Comparison of ENCODE assay signal across 9 mouse cellular contexts in the genomic region with DNA sequence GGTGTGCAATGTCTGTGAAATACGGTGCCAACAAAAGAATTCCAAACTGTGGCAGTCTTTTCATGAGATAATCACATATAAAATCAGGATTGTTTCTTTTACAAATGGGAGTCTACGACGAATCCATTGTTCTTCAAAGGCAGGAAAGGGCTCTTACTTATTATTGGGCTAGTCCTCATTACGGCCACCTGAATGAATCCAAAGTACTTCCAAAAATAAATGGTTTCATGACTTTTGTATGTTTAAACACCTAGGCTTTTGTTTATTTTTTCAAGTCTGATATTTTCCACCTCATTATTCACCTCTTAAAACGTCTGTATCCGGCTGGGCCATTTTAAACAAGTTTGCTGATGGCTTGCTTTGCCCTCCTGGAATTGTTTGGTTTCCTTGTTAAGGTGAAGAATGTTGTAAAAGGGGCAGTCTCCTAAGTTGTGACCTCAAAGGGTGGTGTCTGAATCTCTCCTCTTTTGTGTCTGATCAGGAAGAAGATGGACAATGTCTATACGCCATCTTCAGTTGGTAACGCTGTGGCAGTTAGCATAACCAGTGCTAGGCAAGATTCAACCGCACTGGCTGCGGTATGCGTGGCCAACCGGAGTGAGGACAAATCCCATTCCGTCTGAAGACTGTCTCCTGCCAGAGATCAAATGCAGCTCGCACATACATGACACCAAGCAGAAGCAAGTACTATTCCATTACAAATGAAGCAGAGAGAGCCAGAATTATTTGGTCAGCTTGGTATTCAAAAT.
DNase-seq lines count a peak whose midpoint lies in the region; ATAC-seq and TF ChIP-seq lines count a peak whose summit lies in the region.
"Had no signal": no experiment of that assay in that cellular context is flagged by ENCODE, and none has a peak within 500 bp of the region (broad histone marks: within the 10 kb centered on the region; RNA-seq: fewer than 3 reads in every experiment).

No protein-coding gene starts in this region.

- WGBS in forebrain, embryonic 13.5 days = 16% methylated on average over 14 of the region's 14 CpGs
- WGBS in limb, embryonic 12.5 days = 36% methylated on average over 14 of the region's 14 CpGs
- 35% methylated on average over 14 of the region's 14 CpGs for WGBS in stomach, embryonic 14.5 days

- no peak for DNase-seq in layer of hippocampus, adult 2 months (ENCODE audit: low spot score in 2 of 2)
- DNase-seq in layer of hippocampus, postnatal 36 days = no peak
- no peak for DNase-seq in embryo, embryonic 11 days
- DNase-seq in gastrocnemius, postnatal 36 days = no peak
- DNase-seq: kidney, adult 11 months had no signal

- H3K36me3 ChIP-seq in forebrain, embryonic 13.5 days (ENCODE audit: poor library complexity, severe bottlenecking) = no peaks in the 10 kb centered on the region
- no peaks in the 10 kb centered on the region for H3K36me3 ChIP-seq in limb, embryonic 12.5 days
- H3K36me3 ChIP-seq in stomach, embryonic 14.5 days (ENCODE audit: control insufficient read depth, insufficient read depth, low read length) = no peaks in the 10 kb centered on the region
- H3K36me3 ChIP-seq: liver, embryonic 15.5 days had no signal

- peak overlapping the region; percentile 87 for H3K27ac ChIP-seq in layer of hippocampus, adult 2 months
- peak overlapping the region; percentile 97 for H3K27ac ChIP-seq in forebrain, embryonic 13.5 days
- peak overlapping the region; percentile 91 for H3K27ac ChIP-seq in limb, embryonic 12.5 days
- peak overlapping the region; percentile 78 for H3K27ac ChIP-seq in stomach, embryonic 14.5 days (ENCODE audit: low read length)
- H3K27ac ChIP-seq: liver, embryonic 15.5 days had no signal

- ATAC-seq in forebrain, embryonic 13.5 days = peak; percentile 8; the same call in 1 of the 2 replicates
- no peak for ATAC-seq in limb, embryonic 12.5 days (ENCODE audit: insufficient number of reproducible peaks, insufficient read depth, low FRiP score, low TSS enrichment, low read depth)
- ATAC-seq in stomach, embryonic 14.5 days (ENCODE audit: insufficient number of reproducible peaks, insufficient read depth, low FRiP score, low read depth) = no peak

- H3K4me2 ChIP-seq in forebrain, embryonic 13.5 days = peak overlapping the region; percentile 54
- peak overlapping the region; percentile 43 for H3K4me2 ChIP-seq in limb, embryonic 12.5 days
- peak overlapping the region; percentile 42 for H3K4me2 ChIP-seq in stomach, embryonic 14.5 days (replicated peaks; ENCODE audit: low read depth, low read length)
- H3K4me2 ChIP-seq: liver, embryonic 15.5 days had no signal

- H3K4me3 ChIP-seq in layer of hippocampus, adult 2 months = peak overlapping the region; percentile 49; the same call in 1 of the 2 replicates
- peak overlapping the region; percentile 18; the same call in 1 of the 2 replicates for H3K4me3 ChIP-seq in forebrain, embryonic 13.5 days
- H3K4me3 ChIP-seq in limb, embryonic 12.5 days (replicated peaks) = no peak overlapping the region
- H3K4me3 ChIP-seq in stomach, embryonic 14.5 days (ENCODE audit: low read depth, low read length) = peak overlapping the region; percentile 5; the same call in 1 of the 2 replicates
- H3K4me3 ChIP-seq: liver, embryonic 15.5 days had no signal

- no peaks in the 10 kb centered on the region for H3K27me3 ChIP-seq in forebrain, embryonic 13.5 days
- H3K27me3 ChIP-seq in limb, embryonic 12.5 days = no peaks in the 10 kb centered on the region
- no peaks in the 10 kb centered on the region for H3K27me3 ChIP-seq in stomach, embryonic 14.5 days (ENCODE audit: control insufficient read depth, insufficient read depth, low read length)
- H3K27me3 ChIP-seq: liver, embryonic 15.5 days had no signal

- peak overlapping the region; percentile 55 for H3K9ac ChIP-seq in forebrain, embryonic 13.5 days
- H3K9ac ChIP-seq in limb, embryonic 12.5 days (replicated peaks) = no peak overlapping the region
- H3K9ac ChIP-seq in stomach, embryonic 14.5 days (replicated peaks; ENCODE audit: low read depth, low read length) = no peak overlapping the region
- H3K9ac ChIP-seq: liver, embryonic 15.5 days had no signal

- TF ChIP-seq CTCF in layer of hippocampus, adult 2 months (conservative IDR thresholded peaks at IDR 0.05) = no peak

- H3K9me3 ChIP-seq in forebrain, embryonic 13.5 days (replicated peaks) = no peaks in the 10 kb centered on the region
- no peaks in the 10 kb centered on the region for H3K9me3 ChIP-seq in limb, embryonic 12.5 days
- no peaks in the 10 kb centered on the region for H3K9me3 ChIP-seq in stomach, embryonic 14.5 days (ENCODE audit: control insufficient read depth, low read depth, low read length)
- H3K9me3 ChIP-seq: liver, embryonic 15.5 days had no signal

- peaks cover 53% of the 10 kb centered on the region for H3K4me1 ChIP-seq in forebrain, embryonic 13.5 days
- peaks cover 53% of the 10 kb centered on the region for H3K4me1 ChIP-seq in limb, embryonic 12.5 days (replicated peaks)
- H3K4me1 ChIP-seq in stomach, embryonic 14.5 days (ENCODE audit: control insufficient read depth, insufficient read depth, low read length) = peaks cover 28% of the 10 kb centered on the region
- H3K4me1 ChIP-seq: liver, embryonic 15.5 days had no signal

- intact Hi-C loops in gastrocnemius, postnatal 36 days (cut with DNase I) = no loop called here
